Mouse (Mus musculus) neural tube, embryonic 13.5 days (tissue): ENCODE measurements around the gene Gm10382. TPM values are rescaled to one million over a fixed set of nuclear protein-coding genes. Genes with fewer than 3 reads are reported as not detected.
A peak's percentile ranks its signal among the peaks of the same experiment; 100 is the strongest.

Source experiments
- ATAC-seq: fragments of 200-750 bp; cut with Nextera tagmentation; 2 replicates; pipeline ENCODE4 v1.8.0; 2017; ENCODE audit warnings: low read depth, mild to moderate bottlenecking, moderate TSS enrichment, moderate library complexity
- H3K27ac ChIP-seq: fragments of 300-500 bp; sonication (generic); replicated peaks from 2 replicates; pipeline ENCODE4 v1.5.1; 2015; ENCODE audit warnings: moderate library complexity, mild to moderate bottlenecking, inconsistent platforms
- H3K27me3 ChIP-seq: fragments of 300-500 bp; sonication (generic); 2 replicates; pipeline ENCODE4 v1.6.1; 2015; ENCODE audit warnings: mild to moderate bottlenecking, inconsistent platforms
- H3K36me3 ChIP-seq: fragments of 300-500 bp; sonication (generic); 2 replicates; pipeline ENCODE4 v1.6.1; 2015; ENCODE audit warnings: mild to moderate bottlenecking, inconsistent platforms
- H3K4me1 ChIP-seq: fragments of 300-500 bp; sonication (generic); replicated peaks from 2 replicates; pipeline ENCODE4 v1.6.1; 2015; ENCODE audit warnings: inconsistent platforms
- H3K4me2 ChIP-seq: fragments of 300-500 bp; sonication (generic); 2 replicates; pipeline ENCODE4 v1.6.1; 2015; ENCODE audit warnings: inconsistent platforms, mild to moderate bottlenecking, moderate library complexity
- H3K4me3 ChIP-seq: fragments of 300-500 bp; sonication (generic); 2 replicates; pipeline ENCODE4 v1.5.1; 2015; ENCODE audit warnings: mild to moderate bottlenecking, inconsistent platforms
- H3K9ac ChIP-seq: fragments of 300-500 bp; sonication (generic); 2 replicates; pipeline ENCODE4 v1.6.1; 2015; ENCODE audit warnings: moderate library complexity, mild to moderate bottlenecking, inconsistent platforms
- H3K9me3 ChIP-seq: fragments of 300-500 bp; sonication (generic); 2 replicates; pipeline ENCODE4 v1.6.1; 2016; ENCODE audit warnings: inconsistent platforms
- WGBS: fragments of 180-500 bp; shearing (Covaris S2); methylation state at CpG from one replicate; pipeline ENCODE4 v1.1.7; 2015; 5-methylcytosine and 5-hydroxymethylcytosine counted together
- polyA plus RNA-seq: library from polyadenylated mRNA; unstranded; fragments of >200 nt; fragmentation: Nextera tagmentation; extraction: Ambion mirVana; gene quantifications from 2 replicates; pipeline ENCODE4 v1.2.1, GENCODE M21; 2015

Gene Gm10382
- polyA plus RNA-seq, 1 experiment from 2014 or later: 0.52 TPM

DNA sequence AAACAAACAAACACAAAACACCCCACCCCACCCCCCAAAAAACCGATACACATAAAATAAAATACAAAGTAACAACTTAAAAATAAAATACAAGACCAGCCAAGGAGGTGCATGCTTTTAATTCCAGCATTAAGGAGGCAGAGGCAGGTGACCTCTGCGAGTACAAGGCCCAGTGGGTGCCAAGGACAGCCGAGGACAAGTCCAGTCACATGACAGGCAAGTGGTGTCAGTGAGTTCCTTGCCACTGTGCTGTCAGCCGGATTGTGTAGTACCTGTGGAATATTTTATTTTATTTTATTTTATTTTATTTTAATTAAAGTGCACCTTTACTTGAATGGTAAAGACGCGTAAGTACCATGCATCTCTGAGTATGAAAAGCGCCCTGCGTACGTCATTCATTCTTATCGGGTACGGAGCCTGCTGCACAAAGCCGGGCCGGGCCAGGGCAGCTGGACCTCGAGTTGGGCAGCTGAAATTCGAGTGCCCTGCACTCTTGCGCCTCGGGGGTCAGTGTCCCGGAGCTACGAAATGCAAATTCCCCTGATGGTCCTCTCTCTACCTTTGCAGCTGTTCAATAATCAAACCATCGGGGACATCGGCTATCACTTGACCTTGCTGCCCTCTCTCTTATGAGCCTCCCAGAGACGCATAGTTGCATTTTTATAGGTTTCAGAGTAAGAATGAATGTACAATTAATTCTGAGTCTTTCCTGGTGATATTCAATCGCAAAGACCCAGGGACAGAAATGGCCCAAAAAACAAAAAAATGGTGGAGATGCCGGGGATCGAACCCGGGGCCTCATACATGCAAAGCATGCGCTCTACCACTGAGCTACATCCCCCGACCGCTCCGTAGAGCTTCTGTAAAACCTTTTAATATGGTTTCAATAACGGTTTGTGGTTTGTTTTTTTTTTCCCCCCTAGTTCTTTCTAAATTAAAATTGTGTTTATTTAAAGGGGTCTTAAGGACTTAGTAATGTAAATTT, 14.7 kb downstream of the Gm10382 start:
- ATAC-seq: no peak
- H3K9ac ChIP-seq: peak overlapping the region; percentile 63
- H3K4me1 ChIP-seq: peaks cover 20% of the 10 kb centered on the region
- WGBS: 12% methylated on average over 31 of the region's 31 CpGs
- H3K4me3 ChIP-seq: peak overlapping the region; percentile 36
- H3K4me2 ChIP-seq: peak overlapping the region; percentile 70
- H3K27ac ChIP-seq: 0 out of 2 replicates have a peak overlapping the region, but pooled peaks have one; percentile 23
- no peaks in the 10 kb centered on the region for H3K27me3 ChIP-seq
- no peaks in the 10 kb centered on the region for H3K9me3 ChIP-seq
- no peaks in the 10 kb centered on the region for H3K36me3 ChIP-seq

DNA sequence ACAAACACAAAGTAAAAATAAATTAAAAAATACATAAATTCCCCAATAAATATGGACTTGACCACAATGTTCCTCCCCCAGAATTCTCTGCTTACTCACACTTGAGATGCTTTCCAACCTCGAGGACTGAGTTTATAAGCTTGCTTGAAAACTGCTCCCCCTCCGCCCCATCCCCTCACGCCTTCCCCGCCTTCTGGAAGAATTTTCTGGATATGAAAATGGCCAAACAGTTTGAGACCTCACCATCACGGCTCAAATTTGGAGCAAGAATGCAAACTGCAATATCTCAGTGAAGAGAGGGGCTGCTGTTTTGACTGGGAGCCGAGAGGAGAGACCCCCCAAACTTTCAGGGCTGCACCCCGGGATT, 15.4 kb downstream of the Gm10382 start:
- Histone ChIP-seq H3K9ac (peak overlapping the region; percentile 69), H3K4me2 (peak overlapping the region; percentile 70), H3K4me1 (peaks cover 23% of the 10 kb centered on the region), H3K36me3 (no peaks in the 10 kb centered on the region), H3K4me3 (peak overlapping the region; percentile 52), H3K27ac (peak overlapping the region; percentile 92), H3K27me3 (no peaks in the 10 kb centered on the region), H3K9me3 (no peaks in the 10 kb centered on the region)
- ATAC-seq: no peak
- 3% methylated on average over 7 of the region's 7 CpGs for WGBS

DNA sequence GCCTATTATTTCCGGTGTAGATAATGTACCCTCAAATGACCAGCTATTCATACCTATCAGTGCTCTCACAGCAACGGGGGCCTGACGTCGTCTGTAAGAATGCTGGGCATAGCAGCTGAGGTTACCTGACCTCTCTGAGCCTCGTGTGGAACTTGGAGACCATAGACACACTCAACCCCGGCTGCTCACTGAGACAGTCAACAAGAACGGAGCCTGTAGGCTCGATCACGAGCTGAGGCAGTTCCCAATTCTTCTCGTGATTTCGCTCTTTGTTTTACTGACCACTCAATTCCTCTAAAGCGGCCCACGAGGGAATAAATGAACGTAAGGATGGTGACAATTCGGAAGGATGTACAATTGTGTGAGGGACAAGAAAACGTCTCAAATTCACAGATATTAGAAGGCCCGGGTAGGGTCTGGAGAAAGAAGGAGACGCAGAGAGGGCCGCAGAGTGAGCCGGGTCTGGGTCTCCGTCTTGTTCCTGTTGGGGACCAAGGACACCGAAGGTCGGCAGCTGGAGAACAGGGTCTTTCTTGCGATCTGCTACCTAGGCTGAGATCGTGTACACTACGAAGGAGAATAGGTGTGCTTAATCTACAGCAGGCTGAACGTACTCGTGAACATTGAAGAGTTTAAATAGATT, 15.9 kb downstream of the Gm10382 start:
- peak; percentile 38 for ATAC-seq
- Histone ChIP-seq H3K4me3 (peak overlapping the region; percentile 52), H3K4me1 (peaks cover 23% of the 10 kb centered on the region), H3K9ac (peak overlapping the region; percentile 69), H3K9me3 (no peaks in the 10 kb centered on the region), H3K36me3 (no peaks in the 10 kb centered on the region), H3K27ac (peak overlapping the region; percentile 92), H3K4me2 (peak overlapping the region; percentile 70), H3K27me3 (no peaks in the 10 kb centered on the region)
- WGBS: under 1% methylated on average over 28 of the region's 28 CpGs

DNA sequence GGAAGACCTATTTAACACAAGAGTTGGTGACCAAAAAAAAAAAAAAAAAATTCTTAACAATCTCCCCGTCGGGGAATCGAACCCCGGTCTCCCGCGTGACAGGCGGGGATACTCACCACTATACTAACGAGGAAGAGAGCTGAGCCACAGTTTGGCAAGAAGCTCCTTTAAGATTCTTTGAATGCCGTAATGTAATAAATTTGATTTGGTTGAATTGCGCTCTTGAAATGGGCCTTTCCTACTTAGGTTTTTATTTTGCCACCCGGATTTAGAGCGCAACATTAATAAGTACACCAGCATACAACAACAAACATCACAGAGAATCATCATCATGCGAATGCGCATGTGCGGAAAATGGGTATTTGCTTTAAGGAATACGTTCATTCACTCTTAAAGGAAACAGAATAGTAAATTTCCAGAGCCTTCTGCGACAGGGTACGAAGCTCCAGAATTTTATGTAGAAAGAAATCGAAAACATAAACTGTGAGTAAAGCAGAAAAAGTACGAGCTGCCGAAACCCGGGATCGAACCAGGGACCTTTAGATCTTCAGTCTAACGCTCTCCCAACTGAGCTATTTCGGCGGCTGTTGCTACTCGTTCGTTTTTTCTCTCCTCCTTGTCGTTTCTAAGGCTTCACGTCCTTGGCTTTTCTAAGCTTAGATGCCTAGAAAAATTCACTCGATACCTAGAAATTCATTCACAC, 16.6 kb downstream of the Gm10382 start:
- WGBS: under 1% methylated on average over 31 of the region's 31 CpGs
- peak overlapping the region; percentile 70 for H3K4me2 ChIP-seq

DNA sequence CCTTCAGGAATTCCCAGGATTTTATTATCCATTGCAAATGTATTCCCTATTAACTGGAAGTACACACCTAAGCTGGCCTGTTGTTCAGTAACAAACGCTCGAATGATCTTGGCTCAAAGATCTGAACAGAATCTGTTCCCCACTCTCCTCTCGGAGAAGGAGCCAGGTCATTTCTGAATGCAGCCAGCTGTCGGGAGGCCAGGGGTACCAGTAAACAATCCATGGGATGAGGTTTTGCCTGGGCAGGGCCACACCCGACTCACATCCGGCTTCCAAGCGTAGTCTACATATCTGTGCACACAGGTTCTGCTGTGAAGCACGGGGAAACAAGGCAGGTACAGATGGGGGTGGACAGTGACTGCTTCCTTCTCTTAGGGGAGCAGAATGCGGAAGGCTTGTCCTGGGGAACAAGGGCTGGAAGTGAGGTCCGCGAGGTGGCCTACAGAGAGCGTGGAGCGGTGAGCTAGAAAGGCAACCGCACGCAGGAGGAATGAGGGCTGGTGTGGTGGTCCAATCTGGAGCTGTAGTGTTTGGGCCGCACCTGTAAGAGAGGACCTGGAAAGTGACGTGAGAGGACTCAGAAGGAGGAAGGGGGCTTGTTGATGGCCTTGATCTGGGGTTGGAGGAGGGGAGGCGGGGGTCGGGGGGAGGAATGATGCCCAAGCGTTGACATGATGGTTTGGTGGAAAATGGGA, 17.3 kb downstream of the Gm10382 start:
- Histone ChIP-seq H3K4me2 (peak overlapping the region; percentile 70), H3K4me3 (peak overlapping the region; percentile 52), H3K27ac (peak overlapping the region; percentile 92), H3K9me3 (no peaks in the 10 kb centered on the region), H3K4me1 (peaks cover 23% of the 10 kb centered on the region), H3K27me3 (no peaks in the 10 kb centered on the region), H3K36me3 (no peaks in the 10 kb centered on the region), H3K9ac (peak overlapping the region; percentile 75)
- 1% methylated on average over 20 of the region's 20 CpGs for WGBS
- ATAC-seq: peak; percentile 23

More for the DNA sequence above, 16.6 kb downstream of the Gm10382 start:
- ATAC-seq: peak; percentile 68
- H3K4me3 ChIP-seq: peak overlapping the region; percentile 52
- H3K4me1 ChIP-seq: peaks cover 23% of the 10 kb centered on the region
- peak overlapping the region; percentile 92 for H3K27ac ChIP-seq
- no peaks in the 10 kb centered on the region for H3K9me3 ChIP-seq
- H3K27me3 ChIP-seq: no peaks in the 10 kb centered on the region
- no peaks in the 10 kb centered on the region for H3K36me3 ChIP-seq
- H3K9ac ChIP-seq: peak overlapping the region; percentile 75

DNA sequence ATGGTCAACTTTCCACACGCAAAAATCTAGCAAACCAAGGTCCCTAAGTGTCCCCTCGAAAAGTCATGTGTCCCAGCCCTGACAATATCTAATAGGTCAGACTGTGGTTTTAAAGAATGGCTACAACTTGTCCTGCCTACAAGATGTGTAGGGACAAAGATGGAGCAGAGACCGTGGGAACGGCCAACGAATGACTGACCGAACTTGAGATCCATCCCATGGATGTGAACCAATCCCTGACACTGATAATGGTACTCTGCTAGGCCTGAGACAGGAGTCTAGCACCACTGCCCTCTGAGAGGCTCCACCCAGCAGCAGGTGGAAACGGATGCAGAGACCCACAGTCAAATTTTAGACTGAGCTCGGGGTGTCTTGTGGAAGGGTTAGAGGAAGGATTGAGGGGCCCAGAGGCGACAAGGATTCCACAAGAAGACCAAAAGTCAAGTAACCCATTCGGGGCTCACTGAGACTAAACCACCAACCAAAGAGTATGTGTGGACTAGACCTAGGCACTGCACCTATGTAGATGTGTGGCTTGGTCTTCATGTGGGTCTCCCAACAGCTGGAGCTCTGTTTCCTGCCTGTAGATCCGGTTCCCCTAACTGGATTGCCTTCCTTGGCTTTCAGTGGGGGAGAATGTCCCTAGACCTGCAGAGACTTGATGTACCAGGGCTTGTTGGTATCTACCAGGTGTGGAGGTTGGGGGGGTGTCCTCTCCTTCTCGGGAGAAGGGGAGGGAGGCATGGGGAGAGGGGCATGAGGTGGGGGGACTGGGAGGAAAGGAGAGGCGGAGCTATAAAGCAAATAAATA, 18.1 kb downstream of the Gm10382 start:
- Histone ChIP-seq H3K4me3 (peak overlapping the region; percentile 52), H3K27me3 (no peaks in the 10 kb centered on the region), H3K27ac (peak overlapping the region; percentile 92), H3K36me3 (no peaks in the 10 kb centered on the region), H3K9me3 (no peaks in the 10 kb centered on the region), H3K9ac (peak overlapping the region; percentile 75), H3K4me2 (peak overlapping the region; percentile 70), H3K4me1 (peaks cover 23% of the 10 kb centered on the region)
- ATAC-seq: no peak
- 56% methylated on average over 13 of the region's 13 CpGs for WGBS

DNA sequence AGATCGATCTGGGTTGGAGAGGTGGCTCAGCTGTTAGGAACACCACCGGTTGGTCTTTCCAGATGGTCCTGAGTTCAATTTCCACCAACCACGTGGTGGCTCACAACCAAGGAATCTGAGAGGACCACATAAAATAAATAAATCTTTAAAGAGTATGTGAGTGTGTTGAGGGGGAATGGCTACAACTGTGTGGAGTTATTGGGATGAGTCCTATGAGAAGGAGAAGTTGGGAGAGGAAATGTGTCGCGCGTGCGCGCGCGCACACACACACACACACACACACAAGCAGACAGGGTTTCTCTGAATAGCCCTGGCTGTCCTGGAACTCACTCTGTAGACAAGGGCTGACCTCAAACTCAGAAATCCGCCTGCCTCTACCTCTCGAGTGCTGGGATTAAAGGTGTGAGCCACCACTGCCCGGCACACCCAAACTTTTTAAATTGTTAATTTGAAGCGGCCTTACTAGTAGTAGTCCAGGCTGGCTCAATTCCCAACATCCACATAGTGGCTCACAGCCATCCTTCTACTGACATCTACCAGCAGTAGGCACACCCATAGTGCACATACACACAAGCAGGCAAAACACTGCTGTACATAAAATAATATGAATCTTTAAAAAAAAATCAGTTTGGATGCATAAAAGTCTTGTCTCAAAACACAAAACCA, 18.9 kb downstream of the Gm10382 start:
- H3K27me3 ChIP-seq: no peaks in the 10 kb centered on the region
- no peaks in the 10 kb centered on the region for H3K9me3 ChIP-seq
- H3K4me2 ChIP-seq: no peak overlapping the region
- 69% methylated on average over 14 of the region's 14 CpGs for WGBS
- no peak overlapping the region for H3K27ac ChIP-seq
- ATAC-seq: no peak
- peaks cover 3% of the 10 kb centered on the region; the same call in 1 of the 2 replicates for H3K36me3 ChIP-seq
- H3K4me1 ChIP-seq: peaks cover 23% of the 10 kb centered on the region
- H3K9ac ChIP-seq: no peak overlapping the region
- H3K4me3 ChIP-seq: no peak overlapping the region

DNA sequence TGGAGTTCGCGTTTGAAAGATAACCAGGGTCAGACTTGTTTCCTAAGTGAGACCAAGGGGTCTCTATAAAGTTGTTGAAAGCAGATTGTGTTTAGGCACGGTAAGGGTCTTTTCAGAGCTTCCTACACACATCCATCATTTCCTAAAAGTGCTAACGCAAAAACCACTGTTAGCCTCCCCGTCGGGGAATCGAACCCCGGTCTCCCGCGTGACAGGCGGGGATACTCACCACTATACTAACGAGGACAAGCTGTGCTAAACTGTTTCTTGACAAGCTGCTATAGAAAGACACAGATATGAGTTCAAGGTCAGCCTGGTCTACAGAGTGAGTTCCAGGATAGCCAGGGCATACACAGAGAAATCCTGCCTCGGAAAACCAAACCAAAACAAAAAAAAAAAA, 19.7 kb downstream of the Gm10382 start:
- peak overlapping the region; percentile 35 for H3K4me2 ChIP-seq
- H3K4me1 ChIP-seq: peaks cover 18% of the 10 kb centered on the region
- H3K4me3 ChIP-seq: peak overlapping the region; percentile 23
- ATAC-seq: no peak
- H3K9ac ChIP-seq: no peak overlapping the region
- peaks cover 11% of the 10 kb centered on the region for H3K36me3 ChIP-seq
- H3K27ac ChIP-seq: no peak overlapping the region
- H3K27me3 ChIP-seq: no peaks in the 10 kb centered on the region
- WGBS: under 1% methylated on average over 13 of the region's 13 CpGs
- no peaks in the 10 kb centered on the region for H3K9me3 ChIP-seq

DNA sequence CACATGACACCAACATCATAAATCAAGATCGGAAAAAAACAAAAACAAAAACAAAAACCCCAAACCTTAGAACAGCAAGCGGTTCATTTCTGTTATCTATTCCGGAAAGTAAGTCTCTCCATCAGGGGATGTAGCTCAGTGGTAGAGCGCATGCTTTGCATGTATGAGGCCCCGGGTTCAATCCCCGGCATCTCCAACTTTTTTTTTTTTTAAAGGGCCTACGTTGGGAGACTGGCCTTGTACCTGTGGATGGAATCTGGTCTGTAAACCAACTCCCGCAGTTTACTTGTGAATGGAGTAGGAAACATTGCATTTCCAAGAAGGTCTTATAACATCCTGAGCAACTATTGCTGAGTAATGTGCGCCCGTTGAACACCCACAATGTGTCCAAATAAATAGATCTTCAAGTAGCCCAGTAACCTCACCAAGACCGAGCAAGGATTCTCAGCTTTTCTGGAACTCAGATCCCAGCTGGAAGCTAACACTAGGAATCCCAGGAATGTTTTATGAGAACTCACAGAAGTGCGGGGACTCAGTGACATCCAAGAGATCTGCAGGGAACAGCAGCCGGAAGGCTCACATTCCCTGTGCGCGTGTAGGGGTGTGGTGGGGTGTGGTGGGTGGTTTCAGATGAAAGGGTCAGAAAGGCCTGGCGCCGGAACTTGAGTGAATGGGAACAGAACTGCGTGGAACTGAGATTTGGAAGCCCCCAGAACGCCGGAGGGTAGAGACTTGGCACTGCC, 20.4 kb downstream of the Gm10382 start:
- 7% methylated on average over 20 of the region's 20 CpGs for WGBS
- Histone ChIP-seq H3K4me2 (peak overlapping the region; percentile 35), H3K27me3 (no peaks in the 10 kb centered on the region), H3K4me3 (peak overlapping the region; percentile 23), H3K27ac (no peak overlapping the region), H3K9me3 (no peaks in the 10 kb centered on the region), H3K4me1 (peaks cover 16% of the 10 kb centered on the region), H3K9ac (no peak overlapping the region), H3K36me3 (peaks cover 17% of the 10 kb centered on the region)
- no peak for ATAC-seq

DNA sequence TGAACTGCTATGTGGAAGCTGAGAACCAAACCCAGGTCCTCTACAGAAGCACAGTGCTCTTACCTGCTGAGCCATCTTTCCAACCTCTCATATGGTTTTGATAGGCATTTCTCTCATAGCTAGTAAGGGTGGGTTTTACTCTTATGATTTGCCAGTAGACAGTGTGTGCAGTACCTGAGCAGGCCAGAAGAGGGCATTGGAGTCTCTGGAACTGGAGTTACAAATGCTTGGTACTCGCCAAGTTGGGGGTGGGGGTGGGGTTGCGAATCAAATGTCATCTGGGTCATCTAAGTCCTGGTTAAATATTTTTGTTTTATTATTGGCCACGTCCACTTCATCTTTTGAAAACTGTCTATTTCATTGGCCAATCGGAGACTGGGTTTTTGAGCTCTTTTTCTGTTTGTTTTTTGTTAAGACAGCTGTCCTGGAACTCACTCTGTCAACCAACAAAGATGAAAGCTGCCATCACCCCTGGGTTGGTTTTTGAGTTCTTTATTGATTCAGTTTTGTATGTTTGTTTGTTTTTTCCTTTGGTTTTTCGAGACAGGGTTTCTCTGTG, 22.9 kb downstream of the Gm10382 start:
- H3K4me1 ChIP-seq: peaks cover 8% of the 10 kb centered on the region
- ATAC-seq: no peak
- no peaks in the 10 kb centered on the region for H3K27me3 ChIP-seq
- WGBS: 59% methylated on average over 5 of the region's 5 CpGs
- H3K4me3 ChIP-seq: no peak overlapping the region
- H3K9me3 ChIP-seq: no peaks in the 10 kb centered on the region
- H3K4me2 ChIP-seq: no peak overlapping the region
- H3K36me3 ChIP-seq: peaks cover 43% of the 10 kb centered on the region
- no peak overlapping the region for H3K9ac ChIP-seq
- H3K27ac ChIP-seq: no peak overlapping the region
